Mouse (Mus musculus): ENCODE data around the gene Mogs. TPM values are rescaled to one million over a fixed set of nuclear protein-coding genes. Genes with fewer than 3 reads are reported as not detected.

Mogs gene
- polyA plus RNA-seq, 1 experiment from 2014 or later: 24.4 TPM

DNA sequence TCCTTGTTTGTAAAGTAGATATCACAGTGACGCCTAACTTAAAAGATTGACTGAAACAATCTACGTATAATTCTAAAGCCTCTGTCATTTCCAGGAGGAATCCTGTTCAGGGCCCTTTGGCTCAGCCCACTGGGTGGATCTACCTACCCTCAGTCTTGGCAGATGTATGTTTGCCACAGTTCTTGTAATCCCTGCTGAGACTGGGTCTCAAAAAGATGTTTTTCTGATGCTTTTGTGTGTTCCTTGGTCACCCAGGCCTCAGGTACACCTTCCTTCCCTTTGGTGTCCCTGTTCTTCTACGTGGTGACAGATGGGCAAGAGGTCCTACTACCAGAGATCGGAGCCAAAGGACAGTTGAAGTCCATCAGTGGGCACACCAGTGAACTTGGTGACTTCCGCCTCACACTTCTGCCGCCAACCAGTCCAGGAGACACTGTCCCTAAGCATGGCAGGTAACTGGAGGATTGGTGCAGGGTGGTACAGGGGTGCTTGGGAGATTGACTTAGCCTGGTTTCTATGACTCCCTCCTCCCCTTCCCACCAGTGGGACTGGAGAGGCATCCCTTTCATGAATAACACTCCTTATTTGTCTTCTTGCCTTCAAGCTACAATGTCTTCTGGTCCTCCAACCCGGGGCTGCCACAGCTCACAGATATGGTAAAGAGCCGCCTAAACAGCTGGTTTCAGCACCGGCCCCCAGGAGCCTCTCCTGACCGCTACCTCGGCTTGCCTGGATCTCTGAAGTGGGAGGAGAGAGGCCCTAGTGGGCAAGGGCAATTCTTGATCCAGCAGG lies 1.3 kb downstream of the Mogs start:
- ATAC-seq (ENCODE audit: insufficient number of reproducible peaks, insufficient read depth, low FRiP score, low read depth): no peak
- Histone ChIP-seq H3K4me2 (replicated peaks; ENCODE audit: low read depth, low read length) (peak overlapping the region; percentile 94), H3K9ac (replicated peaks; ENCODE audit: low read depth, low read length) (peak overlapping the region; percentile 71; the same call in 1 of the 2 replicates), H3K4me3 (ENCODE audit: low read depth, low read length) (peak overlapping the region; percentile 65), H3K27me3 (ENCODE audit: control insufficient read depth, insufficient read depth, low read length) (no peaks in the 10 kb centered on the region), H3K4me1 (ENCODE audit: control insufficient read depth, insufficient read depth, low read length) (peaks cover 25% of the 10 kb centered on the region), H3K36me3 (ENCODE audit: control insufficient read depth, insufficient read depth, low read length) (peaks cover 25% of the 10 kb centered on the region), H3K9me3 (ENCODE audit: control insufficient read depth, low read depth, low read length) (no peaks in the 10 kb centered on the region), H3K27ac (ENCODE audit: low read length) (no peak overlapping the region)
- 71% methylated on average over 11 of the region's 11 CpGs for WGBS

DNA sequence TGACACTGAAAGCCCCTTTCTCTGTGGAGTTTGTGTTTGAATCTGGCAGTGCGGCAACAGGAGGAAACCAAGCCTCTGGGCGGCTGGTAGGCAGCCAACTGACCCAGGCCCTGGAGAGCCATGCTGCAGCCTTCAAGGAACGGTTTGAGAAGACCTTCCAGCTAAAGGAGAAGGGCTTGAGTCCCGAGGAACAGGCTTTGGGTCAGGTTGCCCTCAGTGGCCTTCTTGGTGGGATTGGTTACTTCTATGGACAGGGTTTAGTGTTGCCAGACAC lies 1.8 kb downstream of the Mogs start:
- ATAC-seq (ENCODE audit: insufficient number of reproducible peaks, insufficient read depth, low FRiP score, low read depth): no peak
- H3K4me3 ChIP-seq (ENCODE audit: low read depth, low read length): no peak overlapping the region
- no peak overlapping the region for H3K4me2 ChIP-seq (replicated peaks; ENCODE audit: low read depth, low read length)
- H3K27me3 ChIP-seq (ENCODE audit: control insufficient read depth, insufficient read depth, low read length): no peaks in the 10 kb centered on the region
- 87% methylated on average over 4 of the region's 4 CpGs for WGBS
- peaks cover 25% of the 10 kb centered on the region for H3K4me1 ChIP-seq (ENCODE audit: control insufficient read depth, insufficient read depth, low read length)
- no peak overlapping the region for H3K27ac ChIP-seq (ENCODE audit: low read length)
- H3K36me3 ChIP-seq (ENCODE audit: control insufficient read depth, insufficient read depth, low read length): peaks cover 22% of the 10 kb centered on the region
- no peak overlapping the region for H3K9ac ChIP-seq (replicated peaks; ENCODE audit: low read depth, low read length)
- no peaks in the 10 kb centered on the region for H3K9me3 ChIP-seq (ENCODE audit: control insufficient read depth, low read depth, low read length)

DNA sequence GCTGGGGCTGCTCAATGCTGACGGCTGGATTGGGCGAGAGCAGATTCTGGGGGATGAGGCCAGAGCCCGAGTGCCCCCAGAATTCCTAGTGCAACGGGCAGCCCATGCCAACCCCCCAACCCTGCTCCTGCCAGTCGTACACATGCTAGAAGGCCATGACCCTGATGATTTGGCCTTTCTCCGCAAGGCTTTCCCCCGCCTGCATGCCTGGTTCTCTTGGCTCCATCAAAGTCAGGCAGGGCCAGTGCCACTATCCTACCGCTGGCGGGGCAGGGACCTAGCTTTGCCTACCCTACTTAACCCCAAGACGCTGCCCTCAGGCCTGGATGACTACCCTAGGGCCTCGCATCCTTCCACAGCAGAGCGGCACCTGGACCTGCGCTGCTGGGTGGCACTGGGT lies 2.3 kb downstream of the Mogs start:
- Histone ChIP-seq H3K9ac (replicated peaks; ENCODE audit: low read depth, low read length) (no peak overlapping the region), H3K4me2 (replicated peaks; ENCODE audit: low read depth, low read length) (no peak overlapping the region), H3K4me1 (ENCODE audit: control insufficient read depth, insufficient read depth, low read length) (peaks cover 30% of the 10 kb centered on the region), H3K4me3 (ENCODE audit: low read depth, low read length) (no peak overlapping the region), H3K27me3 (ENCODE audit: control insufficient read depth, insufficient read depth, low read length) (no peaks in the 10 kb centered on the region), H3K27ac (ENCODE audit: low read length) (no peak overlapping the region), H3K36me3 (ENCODE audit: control insufficient read depth, insufficient read depth, low read length) (peaks cover 21% of the 10 kb centered on the region), H3K9me3 (ENCODE audit: control insufficient read depth, low read depth, low read length) (no peaks in the 10 kb centered on the region)
- ATAC-seq (ENCODE audit: insufficient number of reproducible peaks, insufficient read depth, low FRiP score, low read depth): no peak
- WGBS: 89% methylated on average over 13 of the region's 13 CpGs

DNA sequence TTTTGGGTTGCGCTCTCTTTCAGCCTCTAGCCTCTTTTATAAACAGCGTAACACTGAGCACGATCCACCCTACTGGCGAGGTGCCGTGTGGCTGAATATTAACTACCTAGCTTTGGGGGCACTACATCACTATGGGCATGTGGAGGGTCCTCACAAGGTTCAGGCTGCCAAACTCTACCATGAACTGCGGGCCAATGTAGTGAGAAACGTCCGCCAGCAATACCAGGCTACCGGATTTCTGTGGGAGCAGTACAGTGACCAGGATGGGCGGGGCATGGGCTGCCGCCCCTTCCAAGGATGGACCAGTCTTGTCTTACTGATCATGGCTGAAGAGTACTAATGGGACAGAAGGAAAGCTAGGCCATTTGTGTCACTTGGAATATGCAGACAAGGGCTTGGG lies 3.1 kb downstream of the Mogs start:
- Histone ChIP-seq H3K27ac (ENCODE audit: low read length) (no peak overlapping the region), H3K27me3 (ENCODE audit: control insufficient read depth, insufficient read depth, low read length) (no peaks in the 10 kb centered on the region)
- 81% methylated on average over 11 of the region's 11 CpGs for WGBS

DNA sequence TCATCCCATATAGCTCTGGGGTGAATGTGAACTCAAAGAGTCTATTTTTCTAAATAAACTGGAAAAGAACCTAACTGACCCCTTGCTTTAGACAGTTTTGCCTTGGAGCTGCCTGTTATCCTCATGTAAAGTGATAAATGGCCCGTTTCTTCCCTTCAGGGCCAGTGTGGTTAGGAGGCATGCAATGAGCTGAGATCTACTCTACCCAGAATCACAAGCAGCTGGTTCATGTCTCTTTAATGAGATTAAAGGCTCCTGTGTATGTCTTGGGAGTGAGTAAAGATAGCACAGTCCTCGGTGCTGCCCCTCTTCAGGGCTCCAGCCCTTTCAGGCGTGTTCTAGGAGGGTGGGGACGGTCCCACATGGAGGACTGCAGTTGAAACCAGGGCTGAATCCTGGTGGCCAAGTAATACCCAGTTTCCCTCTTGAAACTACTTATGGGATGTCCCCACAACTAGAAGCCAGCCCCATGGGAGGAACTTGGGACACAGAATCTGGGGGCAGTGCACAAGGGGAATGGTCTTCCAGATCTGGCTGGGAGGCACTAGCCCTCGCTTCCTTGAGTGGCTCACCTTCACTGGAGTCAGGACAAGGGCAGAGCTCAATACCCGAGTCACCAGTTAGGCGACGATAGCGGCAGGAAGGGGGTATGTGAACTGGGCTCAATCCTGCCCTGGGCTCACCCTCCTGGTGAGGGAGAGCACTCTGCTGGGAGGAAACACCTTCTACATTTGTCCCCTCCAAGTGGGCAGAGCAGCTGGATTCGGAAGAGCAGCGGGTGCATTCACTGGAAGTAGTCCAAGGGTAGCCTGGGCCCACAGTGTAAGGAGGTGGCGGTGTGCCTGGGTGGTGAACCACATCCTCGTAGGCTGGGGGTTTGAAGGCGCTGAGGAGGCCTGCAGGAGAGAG lies 3.8 kb downstream of the Mogs start:
- Histone ChIP-seq H3K4me1 (ENCODE audit: control insufficient read depth, insufficient read depth, low read length) (peaks cover 38% of the 10 kb centered on the region), H3K4me3 (ENCODE audit: low read depth, low read length) (no peak overlapping the region), H3K9me3 (ENCODE audit: control insufficient read depth, low read depth, low read length) (no peaks in the 10 kb centered on the region), H3K9ac (replicated peaks; ENCODE audit: low read depth, low read length) (no peak overlapping the region), H3K36me3 (ENCODE audit: control insufficient read depth, insufficient read depth, low read length) (peaks cover 21% of the 10 kb centered on the region), H3K4me2 (replicated peaks; ENCODE audit: low read depth, low read length) (peak overlapping the region; percentile 67; the same call in 1 of the 2 replicates), H3K27me3 (ENCODE audit: control insufficient read depth, insufficient read depth, low read length) (no peaks in the 10 kb centered on the region), H3K27ac (ENCODE audit: low read length) (no peak overlapping the region)
- no peak for ATAC-seq (ENCODE audit: insufficient number of reproducible peaks, insufficient read depth, low FRiP score, low read depth)
- WGBS: 73% methylated on average over 14 of the region's 14 CpGs

More for the DNA sequence above, 3.1 kb downstream of the Mogs start:
- no peaks in the 10 kb centered on the region for H3K9me3 ChIP-seq (ENCODE audit: control insufficient read depth, low read depth, low read length)
- ATAC-seq (ENCODE audit: insufficient number of reproducible peaks, insufficient read depth, low FRiP score, low read depth): no peak
- H3K4me3 ChIP-seq (ENCODE audit: low read depth, low read length): no peak overlapping the region
- H3K36me3 ChIP-seq (ENCODE audit: control insufficient read depth, insufficient read depth, low read length): peaks cover 21% of the 10 kb centered on the region
- H3K4me2 ChIP-seq (replicated peaks; ENCODE audit: low read depth, low read length): no peak overlapping the region
- H3K4me1 ChIP-seq (ENCODE audit: control insufficient read depth, insufficient read depth, low read length): peaks cover 34% of the 10 kb centered on the region
- no peak overlapping the region for H3K9ac ChIP-seq (replicated peaks; ENCODE audit: low read depth, low read length)

DNA sequence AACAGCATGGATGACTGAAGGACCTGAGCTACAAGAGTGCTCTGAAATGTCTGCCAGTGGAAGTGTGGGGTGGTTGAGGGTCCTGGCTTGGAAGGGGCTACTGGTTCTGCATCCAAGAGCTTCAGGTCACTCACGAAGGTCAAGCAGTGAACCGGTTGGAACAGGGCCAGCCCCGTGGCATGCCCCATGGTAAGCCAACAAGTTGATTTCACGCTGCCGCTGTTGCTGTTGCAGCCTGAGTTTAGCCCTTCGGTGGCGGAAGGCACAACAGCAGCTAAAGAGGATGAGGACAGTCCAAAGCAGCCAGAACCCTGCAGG lies 4.4 kb downstream of the Mogs start:
- Histone ChIP-seq H3K27me3 (ENCODE audit: control insufficient read depth, insufficient read depth, low read length) (no peaks in the 10 kb centered on the region), H3K4me2 (replicated peaks; ENCODE audit: low read depth, low read length) (peak overlapping the region; percentile 67), H3K4me1 (ENCODE audit: control insufficient read depth, insufficient read depth, low read length) (peaks cover 39% of the 10 kb centered on the region), H3K4me3 (ENCODE audit: low read depth, low read length) (no peak overlapping the region; the same call in 1 of the 2 replicates), H3K9ac (replicated peaks; ENCODE audit: low read depth, low read length) (no peak overlapping the region; the same call in 1 of the 2 replicates), H3K9me3 (ENCODE audit: control insufficient read depth, low read depth, low read length) (no peaks in the 10 kb centered on the region), H3K36me3 (ENCODE audit: control insufficient read depth, insufficient read depth, low read length) (peaks cover 21% of the 10 kb centered on the region), H3K27ac (ENCODE audit: low read length) (no peak overlapping the region)
- WGBS: 80% methylated on average over 7 of the region's 7 CpGs
- no peak for ATAC-seq (ENCODE audit: insufficient number of reproducible peaks, insufficient read depth, low FRiP score, low read depth)

DNA sequence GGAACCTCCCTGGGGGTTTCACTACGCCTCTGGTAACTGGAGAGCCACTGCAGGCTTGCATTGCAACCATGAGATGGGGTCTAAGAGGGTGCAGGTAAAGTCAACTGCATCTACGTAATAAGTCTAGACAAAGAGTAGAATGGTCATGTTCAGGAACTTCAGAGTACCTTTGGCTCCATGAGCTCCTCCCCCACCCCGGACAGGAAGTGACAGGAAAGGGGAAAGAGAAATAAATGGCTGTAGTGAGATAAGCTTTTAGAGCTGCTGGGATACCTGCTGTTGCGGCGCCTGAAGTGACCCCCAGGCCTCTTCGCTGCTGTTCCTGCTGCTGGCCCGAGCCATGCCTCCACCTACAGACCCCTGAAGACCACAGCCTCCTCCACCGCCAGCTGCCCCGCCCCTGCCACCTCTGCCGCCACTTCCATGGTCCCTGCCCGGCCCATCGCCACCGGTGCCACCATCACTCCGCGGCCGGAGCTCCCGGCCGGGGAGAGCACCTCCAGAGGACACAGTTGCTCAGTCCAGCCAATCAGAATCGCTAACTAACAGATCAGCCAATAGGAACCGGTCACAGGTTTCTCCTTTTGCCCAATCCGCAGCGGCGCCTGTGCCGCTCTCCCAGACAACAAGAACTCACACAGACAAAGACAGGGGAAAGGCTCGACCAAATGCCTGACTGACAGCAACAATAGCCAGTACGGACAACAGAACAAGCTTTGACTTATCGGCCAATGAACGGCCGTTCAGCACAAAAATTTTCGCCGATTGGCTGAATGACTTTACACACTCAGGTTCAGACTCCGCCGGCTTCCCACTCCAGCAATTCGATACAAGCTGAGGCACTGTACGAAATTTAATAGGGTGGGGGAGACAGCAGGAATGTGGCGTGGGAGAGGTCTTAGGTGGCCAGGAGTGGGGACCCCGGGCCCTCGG lies 5.9 kb downstream of the Mogs start, which contains the start of gene Wbp1:
Wbp1 (minus strand) TSS at position 630 of the 933 bp plus-strand sequence.
- H3K4me1 ChIP-seq (ENCODE audit: control insufficient read depth, insufficient read depth, low read length): peaks cover 38% of the 10 kb centered on the region

More for the DNA sequence above, 5.9 kb downstream of the Mogs start, which contains the start of gene Wbp1:
- peak within 1 kb of the TSS; percentile 99 for H3K27ac ChIP-seq (ENCODE audit: low read length)
- H3K9me3 ChIP-seq (ENCODE audit: control insufficient read depth, low read depth, low read length): no peaks in the 10 kb centered on the region
- peak within 1 kb of the TSS; percentile 66 for H3K4me3 ChIP-seq (ENCODE audit: low read depth, low read length)
- peak within 1 kb of the TSS; percentile 87 for H3K9ac ChIP-seq (replicated peaks; ENCODE audit: low read depth, low read length)
- H3K27me3 ChIP-seq (ENCODE audit: control insufficient read depth, insufficient read depth, low read length): no peaks in the 10 kb centered on the region
- ATAC-seq (ENCODE audit: insufficient number of reproducible peaks, insufficient read depth, low FRiP score, low read depth): peak; percentile 96
- under 1% methylated on average over 37 of the region's 38 CpGs for WGBS
- peaks cover 21% of the 10 kb centered on the region for H3K36me3 ChIP-seq (ENCODE audit: control insufficient read depth, insufficient read depth, low read length)
- H3K4me2 ChIP-seq (replicated peaks; ENCODE audit: low read depth, low read length): peak within 1 kb of the TSS; percentile 91

Data from stomach, embryonic 14.5 days (tissue).